Mouse (Mus musculus) MEL (cell line): ENCODE data around the gene Psmd9.

Source experiments
- CTCF ChIP-seq, 3 experiments: IDR thresholded peaks in 2 of 3; conservative IDR thresholded peaks in 1 of 3; 2 replicates each; pipeline ENCODE4 v1.5.1; 2011 to 2012; ENCODE audit warnings: low read length in 3 of 3, low read depth in 2 of 3, mild to moderate bottlenecking in 2 of 3, improper control_type of control experiment in 1 of 3, inconsistent platforms in 1 of 3, mixed read lengths in 1 of 3, moderate library complexity in 1 of 3; ENCODE audit not compliant: control insufficient read depth in 1 of 3, insufficient read depth in 1 of 3, poor library complexity in 1 of 3, severe bottlenecking in 1 of 3
- ZKSCAN1 ChIP-seq: IDR thresholded peaks from 2 replicates; pipeline ENCODE4 v1.6.1; 2012; ENCODE audit warnings: low read depth, mild to moderate bottlenecking, inconsistent platforms, low read length, improper control_type of control experiment, moderate library complexity

- no peak for TF ChIP-seq CTCF (IDR thresholded peaks at IDR 0.05 in 2 of 3, conservative IDR thresholded peaks at IDR 0.05 in 1 of 3; ENCODE audit: control insufficient read depth in 1 of 3, insufficient read depth in 1 of 3, low read depth in 2 of 3, low read length in 3 of 3, poor library complexity in 1 of 3, severe bottlenecking in 1 of 3)
- no peak for TF ChIP-seq ZKSCAN1
Measured at GRCm38 (mm10) chr5:123170365-123170764, 1.2 kb downstream of the Psmd9 start.
